1 mouse cellular context compared by ENCODE assay signal in the genomic region with DNA sequence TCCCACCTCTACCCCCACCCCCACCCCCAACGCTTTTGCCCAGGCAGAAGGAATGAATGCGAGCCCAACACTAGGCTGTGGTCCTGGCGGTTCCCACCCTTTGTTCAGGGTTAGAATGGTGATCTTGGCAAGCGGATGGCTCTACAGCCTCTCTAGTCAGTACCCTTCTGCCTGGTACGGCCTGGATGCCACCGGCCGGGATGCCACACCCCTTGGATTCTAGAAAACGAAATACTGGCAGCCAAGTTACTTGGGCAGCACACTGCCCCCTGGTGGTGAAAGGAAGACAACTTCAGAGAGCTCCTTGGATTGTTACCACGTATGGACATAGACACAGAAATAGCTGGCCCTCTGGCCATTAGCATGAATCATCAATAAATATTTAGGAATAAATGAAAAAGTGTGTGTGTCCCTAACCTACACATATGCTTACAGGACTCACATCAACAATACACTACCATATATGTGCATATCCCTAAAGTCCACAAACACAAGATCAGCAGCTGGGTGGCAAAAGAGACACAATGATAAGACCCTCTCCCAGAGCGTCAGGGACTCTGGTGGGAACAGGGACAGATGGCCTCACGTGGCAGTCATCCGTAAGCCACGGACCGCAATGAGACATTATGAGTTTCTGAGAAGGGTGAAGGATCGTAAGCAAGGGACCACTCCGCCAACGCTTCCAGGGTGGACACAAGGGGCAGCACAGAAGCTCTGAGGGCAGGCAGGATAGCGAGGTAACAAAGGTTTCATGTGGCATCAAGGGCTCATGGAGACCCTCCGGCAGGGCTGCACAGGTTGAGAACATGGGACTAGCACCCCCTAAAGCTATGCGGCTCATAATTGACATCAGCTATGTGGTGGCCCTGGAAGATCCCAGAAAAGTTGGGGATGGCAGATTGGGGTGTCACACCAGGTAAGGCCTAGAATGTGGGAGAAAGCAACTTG.
A peak's percentile ranks its signal among the peaks of the same experiment; 100 is the strongest.
TF ChIP-seq lines count a peak whose summit lies in the region.

No protein-coding gene starts in this region.

TF ChIP-seq in CH12.LX, 34 proteins besides CTCF, POLR2A, EP300 and RAD21:
- TF ChIP-seq ZC3H11A (IDR thresholded peaks at IDR 0.05; ENCODE audit: low read depth, low read length): no peak
- TF ChIP-seq CHD2 (IDR thresholded peaks at IDR 0.05; ENCODE audit: low read length): 0 out of 2 replicates have a peak, but pooled peaks have one; percentile 27
- TF ChIP-seq MYC (IDR thresholded peaks at IDR 0.05; ENCODE audit: low read depth, low read length): no peak
- TF ChIP-seq TBP (conservative IDR thresholded peaks at IDR 0.05; ENCODE audit: low read depth, low read length): no peak
- no peak for TF ChIP-seq IRF4 (IDR thresholded peaks at IDR 0.05; ENCODE audit: low read depth, low read length)
- no peak for TF ChIP-seq KAT2A (IDR thresholded peaks at IDR 0.05; ENCODE audit: insufficient replicate concordance, low read length)
- TF ChIP-seq GABPA (IDR thresholded peaks at IDR 0.05; ENCODE audit: insufficient replicate concordance, low read depth, low read length): no peak
- no peak for TF ChIP-seq USF2 (conservative IDR thresholded peaks at IDR 0.05; ENCODE audit: low read depth, low read length)
- TF ChIP-seq MXI1 (IDR thresholded peaks at IDR 0.05; ENCODE audit: low read depth, low read length): no peak
- no peak for TF ChIP-seq TCF12 (IDR thresholded peaks at IDR 0.05; ENCODE audit: low read depth, low read length)
- no peak for TF ChIP-seq NRF1 (IDR thresholded peaks at IDR 0.05; ENCODE audit: low read depth, low read length)
- no peak for TF ChIP-seq E2F4 (IDR thresholded peaks at IDR 0.05; ENCODE audit: insufficient replicate concordance, low read depth, low read length)
- no peak for TF ChIP-seq JUN (IDR thresholded peaks at IDR 0.05; ENCODE audit: insufficient read depth, low read depth, low read length)
- no peak for TF ChIP-seq RCOR1 (conservative IDR thresholded peaks at IDR 0.05; ENCODE audit: low read depth, low read length)
- no peak for TF ChIP-seq BHLHE40 (IDR thresholded peaks at IDR 0.05; ENCODE audit: low read depth, low read length)
- TF ChIP-seq JUND (conservative IDR thresholded peaks at IDR 0.05; ENCODE audit: low read depth, low read length): no peak
- TF ChIP-seq PAX5 (IDR thresholded peaks at IDR 0.05; ENCODE audit: low read length): no peak
- TF ChIP-seq POLR2AphosphoS2 (IDR thresholded peaks at IDR 0.05; ENCODE audit: low read depth, low read length): no peak
- no peak for TF ChIP-seq NELFE (IDR thresholded peaks at IDR 0.05; ENCODE audit: low read depth, low read length)
- peak; percentile 58; the same call in 1 of the 2 replicates for TF ChIP-seq SIN3A (IDR thresholded peaks at IDR 0.05; ENCODE audit: low read length)
- TF ChIP-seq SMC3 (IDR thresholded peaks at IDR 0.05; ENCODE audit: low read depth, low read length): peak; percentile 73
- TF ChIP-seq ZMIZ1 (IDR thresholded peaks at IDR 0.05; ENCODE audit: low read depth, low read length): no peak
